Mouse (Mus musculus) MEL (cell line): ENCODE measurements around the gene B9d1. TPM values are rescaled to one million over a fixed set of nuclear protein-coding genes. Genes with fewer than 3 reads are reported as not detected.
A peak's percentile ranks its signal among the peaks of the same experiment; 100 is the strongest.

Source experiments
- DNase-seq: peaks from one replicate; pipeline ENCODE4 v3.0.0; 2011; ENCODE audit warnings: low read depth, low spot score
- H3K27ac ChIP-seq: 2 replicates; pipeline ENCODE4 v1.5.1; 2012; ENCODE audit warnings: low read depth, mild to moderate bottlenecking, control low read depth, low read length, moderate library complexity; ENCODE audit not compliant: control insufficient read depth
- H3K27me3 ChIP-seq, 2 experiments: fragments of 150-350 bp in 1 of 2; sonication (generic) in 1 of 2; 2 replicates each; pipeline ENCODE4 v1.6.1; 2012; ENCODE audit warnings: low read length in 2 of 2, mild to moderate bottlenecking in 2 of 2, improper control_type of control experiment in 1 of 2, moderate library complexity in 1 of 2; ENCODE audit not compliant: insufficient read depth in 2 of 2, control insufficient read depth in 1 of 2
- H3K36me3 ChIP-seq, 2 experiments: 2 replicates each; pipeline ENCODE4 v1.6.1; 2012 to 2014; ENCODE audit warnings: low read length in 2 of 2, improper control_type of control experiment in 1 of 2, inconsistent platforms in 1 of 2, mild to moderate bottlenecking in 1 of 2; ENCODE audit not compliant: insufficient read depth in 2 of 2, control insufficient read depth in 1 of 2
- H3K4me1 ChIP-seq, 2 experiments: fragments of 150-350 bp in 1 of 2; sonication (generic) in 1 of 2; 2 replicates each; pipeline ENCODE4 v1.6.1; 2012; ENCODE audit warnings: low read length in 2 of 2, improper control_type of control experiment in 1 of 2, mild to moderate bottlenecking in 1 of 2; ENCODE audit not compliant: insufficient read depth in 2 of 2, control insufficient read depth in 1 of 2
- H3K4me3 ChIP-seq, 2 experiments: fragments of 150-350 bp in 1 of 2; sonication (generic) in 1 of 2; 2 replicates each; pipeline ENCODE4 v1.5.1; 2012; ENCODE audit warnings: low read depth in 2 of 2, low read length in 2 of 2, mild to moderate bottlenecking in 2 of 2, moderate library complexity in 2 of 2, control low read depth in 1 of 2, improper control_type of control experiment in 1 of 2; ENCODE audit not compliant: control insufficient read depth in 1 of 2, insufficient read depth in 1 of 2
- H3K79me2 ChIP-seq: 2 replicates; pipeline ENCODE4 v1.6.1; 2012; ENCODE audit warnings: mild to moderate bottlenecking, low read length, moderate library complexity; ENCODE audit not compliant: control insufficient read depth, poor library complexity, insufficient read depth
- H3K9ac ChIP-seq: 2 replicates; pipeline ENCODE4 v1.6.1; 2012; ENCODE audit warnings: low read depth, mild to moderate bottlenecking, control low read depth, low read length, moderate library complexity; ENCODE audit not compliant: control insufficient read depth, poor library complexity, severe bottlenecking
- H3K9me3 ChIP-seq: fragments of 150-350 bp; sonication (generic); replicated peaks from 2 replicates; pipeline ENCODE4 v1.6.1; 2012; ENCODE audit warnings: mild to moderate bottlenecking, low read length, improper control_type of control experiment, moderate library complexity; ENCODE audit not compliant: insufficient read depth
- BHLHE40 ChIP-seq: IDR thresholded peaks from 2 replicates; pipeline ENCODE4 v1.6.1; 2012; ENCODE audit warnings: low read depth, mild to moderate bottlenecking, inconsistent platforms, low read length, improper control_type of control experiment, borderline replicate concordance
- CHD1 ChIP-seq: IDR thresholded peaks from 2 replicates; pipeline ENCODE4 v1.6.1; 2012; ENCODE audit warnings: low read depth, mild to moderate bottlenecking, inconsistent platforms, low read length, improper control_type of control experiment
- CHD2 ChIP-seq: IDR thresholded peaks from 2 replicates; pipeline ENCODE4 v1.6.1; 2011; ENCODE audit warnings: low read length, improper control_type of control experiment
- CTCF ChIP-seq, 3 experiments: IDR thresholded peaks in 2 of 3; conservative IDR thresholded peaks in 1 of 3; 2 replicates each; pipeline ENCODE4 v1.5.1; 2011 to 2012; ENCODE audit warnings: low read length in 3 of 3, low read depth in 2 of 3, mild to moderate bottlenecking in 2 of 3, improper control_type of control experiment in 1 of 3, inconsistent platforms in 1 of 3, mixed read lengths in 1 of 3, moderate library complexity in 1 of 3; ENCODE audit not compliant: control insufficient read depth in 1 of 3, insufficient read depth in 1 of 3, poor library complexity in 1 of 3, severe bottlenecking in 1 of 3
- E2F4 ChIP-seq: IDR thresholded peaks from 2 replicates; pipeline ENCODE4 v1.6.1; 2011; ENCODE audit warnings: low read depth, low read length, improper control_type of control experiment, borderline replicate concordance
- ELF1 ChIP-seq: IDR thresholded peaks from 2 replicates; pipeline ENCODE4 v1.6.1; 2014; ENCODE audit warnings: low read depth, mild to moderate bottlenecking, inconsistent platforms, low read length, improper control_type of control experiment, moderate library complexity
- EP300 ChIP-seq, 2 experiments: IDR thresholded peaks; 2 replicates each; pipeline ENCODE4 v1.6.1; 2011; ENCODE audit warnings: improper control_type of control experiment in 2 of 2, low read length in 2 of 2, low read depth in 1 of 2, mild to moderate bottlenecking in 1 of 2
- ETS1 ChIP-seq: IDR thresholded peaks from 2 replicates; pipeline ENCODE4 v1.6.1; 2012; ENCODE audit warnings: low read depth, mild to moderate bottlenecking, inconsistent platforms, low read length, improper control_type of control experiment, moderate library complexity
- GABPA ChIP-seq: IDR thresholded peaks from 2 replicates; pipeline ENCODE4 v1.6.1; 2012; ENCODE audit warnings: low read depth, mild to moderate bottlenecking, inconsistent platforms, low read length, improper control_type of control experiment, moderate library complexity
- GATA1 ChIP-seq: IDR thresholded peaks from 2 replicates; pipeline ENCODE4 v1.6.1; 2011; ENCODE audit warnings: low read depth, low read length, improper control_type of control experiment
- JUND ChIP-seq: IDR thresholded peaks from 2 replicates; pipeline ENCODE4 v1.6.1; 2011; ENCODE audit warnings: low read depth, mild to moderate bottlenecking, improper control_type of control experiment, low read length
- KAT2A ChIP-seq: conservative IDR thresholded peaks from 2 replicates; pipeline ENCODE4 v1.6.1; 2012; ENCODE audit warnings: low read depth, low read length, improper control_type of control experiment, inconsistent platforms
- MAFK ChIP-seq: IDR thresholded peaks from 2 replicates; pipeline ENCODE4 v1.6.1; 2011; ENCODE audit warnings: low read depth, mild to moderate bottlenecking, low read length, improper control_type of control experiment, borderline replicate concordance
- MAX ChIP-seq: IDR thresholded peaks from 2 replicates; pipeline ENCODE4 v1.6.1; 2011; ENCODE audit warnings: low read length, improper control_type of control experiment
- MAZ ChIP-seq: IDR thresholded peaks from 2 replicates; pipeline ENCODE4 v1.6.1; 2012; ENCODE audit warnings: low read depth, mild to moderate bottlenecking, inconsistent platforms, low read length, improper control_type of control experiment
- MEF2A ChIP-seq: IDR thresholded peaks from 2 replicates; pipeline ENCODE4 v1.6.1; 2014; ENCODE audit warnings: low read depth, mild to moderate bottlenecking, inconsistent platforms, low read length, improper control_type of control experiment; ENCODE audit not compliant: poor library complexity, insufficient replicate concordance, severe bottlenecking; ENCODE audit errors: extremely low read depth
- MXI1 ChIP-seq: IDR thresholded peaks from 2 replicates; pipeline ENCODE4 v1.6.1; 2011; ENCODE audit warnings: mild to moderate bottlenecking, low read depth, low read length, improper control_type of control experiment
- MYB ChIP-seq: IDR thresholded peaks from 2 replicates; pipeline ENCODE4 v1.6.1; 2011; ENCODE audit warnings: mild to moderate bottlenecking, low read depth, low read length, improper control_type of control experiment
- MYC ChIP-seq: IDR thresholded peaks from 2 replicates; pipeline ENCODE4 v1.6.1; 2011; ENCODE audit warnings: low read depth, mild to moderate bottlenecking, low read length, improper control_type of control experiment, moderate library complexity
- NELFE ChIP-seq: IDR thresholded peaks from 2 replicates; pipeline ENCODE4 v1.6.1; 2011; ENCODE audit warnings: low read depth, low read length, improper control_type of control experiment
- NRF1 ChIP-seq: IDR thresholded peaks from 2 replicates; pipeline ENCODE4 v1.6.1; 2014; ENCODE audit warnings: low read depth, mild to moderate bottlenecking, inconsistent platforms, low read length, improper control_type of control experiment, moderate library complexity; ENCODE audit not compliant: poor library complexity, insufficient read depth, severe bottlenecking
- POLR2A ChIP-seq, 2 experiments: IDR thresholded peaks; 2 replicates each; pipeline ENCODE4 v1.6.1; 2011 to 2012; ENCODE audit warnings: low read length in 2 of 2, mild to moderate bottlenecking in 2 of 2, control low read depth in 1 of 2, improper control_type of control experiment in 1 of 2, low read depth in 1 of 2, moderate library complexity in 1 of 2; ENCODE audit not compliant: control insufficient read depth in 1 of 2, insufficient read depth in 1 of 2, poor library complexity in 1 of 2
- POLR2AphosphoS5 ChIP-seq: IDR thresholded peaks from 2 replicates; pipeline ENCODE4 v1.6.1; 2012; ENCODE audit warnings: low read depth, borderline replicate concordance, mild to moderate bottlenecking, inconsistent platforms, low read length, moderate library complexity, mixed read lengths
- RAD21 ChIP-seq: IDR thresholded peaks from 2 replicates; pipeline ENCODE4 v1.6.1; 2011; ENCODE audit warnings: mild to moderate bottlenecking, low read depth, low read length, improper control_type of control experiment
- RCOR1 ChIP-seq: IDR thresholded peaks from 2 replicates; pipeline ENCODE4 v1.6.1; 2012; ENCODE audit warnings: low read depth, mild to moderate bottlenecking, inconsistent platforms, low read length, improper control_type of control experiment
- SIN3A ChIP-seq: IDR thresholded peaks from 2 replicates; pipeline ENCODE4 v1.6.1; 2012; ENCODE audit warnings: low read length, improper control_type of control experiment, inconsistent platforms
- SMC3 ChIP-seq: IDR thresholded peaks from 2 replicates; pipeline ENCODE4 v1.6.1; 2011; ENCODE audit warnings: low read depth, low read length, improper control_type of control experiment
- TBP ChIP-seq: IDR thresholded peaks from 2 replicates; pipeline ENCODE4 v1.8.0; 2011; ENCODE audit warnings: low read depth, low read length, improper control_type of control experiment
- TCF12 ChIP-seq: IDR thresholded peaks from 2 replicates; pipeline ENCODE4 v1.6.1; 2014; ENCODE audit warnings: low read depth, mild to moderate bottlenecking, inconsistent platforms, low read length, improper control_type of control experiment, moderate library complexity
- UBTF ChIP-seq: IDR thresholded peaks from 2 replicates; pipeline ENCODE4 v1.6.1; 2012; ENCODE audit warnings: low read depth, mild to moderate bottlenecking, inconsistent platforms, low read length, improper control_type of control experiment, moderate library complexity, borderline replicate concordance; ENCODE audit not compliant: insufficient read depth
- USF2 ChIP-seq, 2 experiments: IDR thresholded peaks; 2 replicates each; pipeline ENCODE4 v1.6.1; 2011 to 2012; ENCODE audit warnings: improper control_type of control experiment in 2 of 2, low read length in 2 of 2, borderline replicate concordance in 1 of 2, inconsistent platforms in 1 of 2, low read depth in 1 of 2, mild to moderate bottlenecking in 1 of 2; ENCODE audit not compliant: insufficient read depth in 1 of 2
- ZC3H11A ChIP-seq: IDR thresholded peaks from 2 replicates; pipeline ENCODE4 v1.6.1; 2012; ENCODE audit warnings: low read depth, mild to moderate bottlenecking, inconsistent platforms, low read length, improper control_type of control experiment
- ZKSCAN1 ChIP-seq: IDR thresholded peaks from 2 replicates; pipeline ENCODE4 v1.6.1; 2012; ENCODE audit warnings: low read depth, mild to moderate bottlenecking, inconsistent platforms, low read length, improper control_type of control experiment, moderate library complexity
- ZMIZ1 ChIP-seq: IDR thresholded peaks from 2 replicates; pipeline ENCODE4 v1.6.1; 2012; ENCODE audit warnings: low read depth, mild to moderate bottlenecking, inconsistent platforms, low read length, improper control_type of control experiment, moderate library complexity
- ZNF384 ChIP-seq: IDR thresholded peaks from 2 replicates; pipeline ENCODE4 v1.6.1; 2012; ENCODE audit warnings: low read depth, mild to moderate bottlenecking, inconsistent platforms, low read length, improper control_type of control experiment
- polyA plus RNA-seq, 2 experiments: library from polyadenylated mRNA; stranded (reverse) in 1 of 2; unstranded in 1 of 2; fragments of >175 nt in 1 of 2; fragments of >200 nt in 1 of 2; gene quantifications; 2 replicates each; pipeline versions ENCODE4 v1.2.1 to v1.2.4; 2012; ENCODE audit warnings: low replicate concordance in 2 of 2, low read depth in 1 of 2; ENCODE audit not compliant: insufficient read length in 2 of 2, insufficient read depth in 1 of 2, missing spikeins in 1 of 2
- total RNA-seq: library from RNA; depleted of rRNA; stranded (reverse); fragments of 300-350 nt; gene quantifications from 2 replicates; pipeline ENCODE4 v1.2.3, GENCODE M21; 2012

The B9d1 gene
- total and polyA plus RNA-seq, 3 experiments = 22.5 to 27.2 TPM; not detected in 1

- H3K27me3 ChIP-seq = no peaks in the 10 kb centered on the region
- H3K9me3 ChIP-seq = no peaks in the 10 kb centered on the region
- peak overlapping the region; percentile 25; the same call in 1 of the 2 replicates for H3K9ac ChIP-seq
- H3K4me1 ChIP-seq = peaks cover 5 to 36% of the 10 kb centered on the region in 2 experiments
- H3K36me3 ChIP-seq = peaks cover 0 to 33% of the 10 kb centered on the region in 2 experiments; a peak in 2 of 4 replicates
- no peaks in the 10 kb centered on the region; the same call in 1 of the 2 replicates for H3K79me2 ChIP-seq
- peak; percentile 81 for DNase-seq
- H3K27ac ChIP-seq = peak overlapping the region; percentile 26; the same call in 1 of the 2 replicates
- H3K4me3 ChIP-seq = peak overlapping the region in 1 of 2 experiments; percentile 9; a peak in 1 of 4 replicates
- TF ChIP-seq TCF12 (0 out of 2 replicates have a peak, but pooled peaks have one; percentile 53), MAX (0 out of 2 replicates have a peak, but pooled peaks have one; percentile 18), CHD1 (no peak), ZMIZ1 (no peak), BHLHE40 (no peak), JUND (no peak), POLR2AphosphoS5 (no peak), POLR2A (IDR thresholded peaks at IDR 0.05; ENCODE audit: control insufficient read depth in 1 of 2, insufficient read depth in 1 of 2, low read depth in 1 of 2, low read length in 2 of 2, poor library complexity in 1 of 2) (peak in 1 of 2 experiments; percentile 53; a peak in 1 of 4 replicates), MYB (no peak), ZKSCAN1 (no peak), MAFK (no peak), KAT2A (no peak), RAD21 (no peak), GATA1 (no peak), USF2 (IDR thresholded peaks at IDR 0.05; ENCODE audit: borderline replicate concordance in 1 of 2, insufficient read depth in 1 of 2, low read depth in 1 of 2, low read length in 2 of 2) (no peak), ELF1 (no peak), GABPA (no peak), SMC3 (no peak), NELFE (no peak), CTCF (IDR thresholded peaks at IDR 0.05 in 2 of 3, conservative IDR thresholded peaks at IDR 0.05 in 1 of 3; ENCODE audit: control insufficient read depth in 1 of 3, insufficient read depth in 1 of 3, low read depth in 2 of 3, low read length in 3 of 3, poor library complexity in 1 of 3, severe bottlenecking in 1 of 3) (no peak), EP300 (IDR thresholded peaks at IDR 0.05; ENCODE audit: low read depth in 1 of 2, low read length in 2 of 2) (peak in 1 of 2 experiments; percentile 26; a peak in 2 of 4 replicates), UBTF (no peak), MAZ (no peak), MXI1 (no peak), RCOR1 (peak; percentile 91), MEF2A (0 out of 2 replicates have a peak, but pooled peaks have one; percentile 82), MYC (no peak), CHD2 (no peak), ETS1 (peak; percentile 45), E2F4 (no peak), TBP (peak; percentile 95), ZNF384 (no peak), SIN3A (no peak), ZC3H11A (no peak), NRF1 (no peak)
Measured at GRCm38 (mm10) chr11:61498736-61499504, 6.0 kb upstream of the B9d1 start.
